Mouse (Mus musculus) B cell, adult 67 days (primary cell): ENCODE results near the gene Cbr4. TPM values are rescaled to one million over a fixed set of nuclear protein-coding genes. Genes with fewer than 3 reads are reported as not detected.

Experiments
- total RNA-seq, 2 experiments: library from RNA; stranded (reverse); gene quantifications; 4 replicates each; pipeline ENCODE4 v1.2.4; 2023

Gene Cbr4
- total RNA-seq: 1 to 10 TPM; 5.7 to 7.6 TPM

GRCm38 (mm10) chr8:61487597-61488156 is at the start of gene Cbr4:
TSS of gene Cbr4 (plus strand) at chr8:61487734.

